Mouse (Mus musculus): ENCODE measurements around the gene Tnni1.

- TF ChIP-seq CTCF (IDR thresholded peaks at IDR 0.05; ENCODE audit: insufficient read depth, low read depth, low read length), result no peak
- no peak for TF ChIP-seq POLR2A (IDR thresholded peaks at IDR 0.05; ENCODE audit: insufficient read depth, low read depth, low read length)
Measured at GRCm38 (mm10) chr1:135744987-135745386, 34.2 kb upstream of the Tnni1 start.

All from olfactory bulb, adult 2 months (tissue).